Mouse (Mus musculus) hindbrain, postnatal 0 days (tissue): ENCODE measurements at regions not wholly inside any gene's neighbourhood (a gene's known extent, or its start where the extent isn't known, plus 50 kb on each side); places are given as distances from the start of the nearest gene placed in this dataset.

Experiments
- ATAC-seq: fragments of 200-750 bp; cut with Nextera tagmentation; 2 replicates; pipeline ENCODE4 v1.8.0; 2017; ENCODE audit warnings: mild to moderate bottlenecking, moderate TSS enrichment, moderate library complexity
- DNase-seq: peaks from one replicate; pipeline ENCODE4 v3.0.0-alpha.2; 2015; ENCODE audit warnings: low spot score
- H3K27ac ChIP-seq: fragments of 300-500 bp; sonication (generic); 2 replicates; pipeline ENCODE4 v1.5.1; 2014; ENCODE audit warnings: mild to moderate bottlenecking
- H3K27me3 ChIP-seq: fragments of 300-500 bp; sonication (generic); 2 replicates; pipeline ENCODE4 v1.6.1; 2014; ENCODE audit warnings: low read length, mixed read lengths; ENCODE audit not compliant: insufficient read depth
- H3K36me3 ChIP-seq: fragments of 300-500 bp; sonication (generic); 2 replicates; pipeline ENCODE4 v1.6.1; 2014; ENCODE audit warnings: low read length, mixed read lengths; ENCODE audit not compliant: insufficient read depth
- H3K4me1 ChIP-seq: fragments of 300-500 bp; sonication (generic); 2 replicates; pipeline ENCODE4 v1.6.1; 2014; ENCODE audit warnings: antibody characterized with exemption, low read length, mixed read lengths; ENCODE audit not compliant: insufficient read depth
- H3K4me2 ChIP-seq: fragments of 300-500 bp; sonication (generic); 2 replicates; pipeline ENCODE4 v1.6.1; 2014; ENCODE audit warnings: low read depth, mild to moderate bottlenecking, low read length, moderate library complexity, mixed read lengths
- H3K4me3 ChIP-seq: fragments of 300-500 bp; sonication (generic); 2 replicates; pipeline ENCODE4 v1.5.1; 2014; ENCODE audit warnings: low read length
- H3K9ac ChIP-seq: fragments of 300-500 bp; sonication (generic); replicated peaks from 2 replicates; pipeline ENCODE4 v1.6.1; 2014; ENCODE audit warnings: mild to moderate bottlenecking, low read length, moderate library complexity, mixed read lengths
- H3K9me3 ChIP-seq: fragments of 300-500 bp; sonication (generic); 2 replicates; pipeline ENCODE4 v1.6.1; 2016; ENCODE audit warnings: low read length, mixed read lengths
- CTCF ChIP-seq: IDR thresholded peaks from 2 replicates; pipeline ENCODE4 v1.5.1; 2016; ENCODE audit warnings: antibody characterized with exemption, control low read depth, low read depth
- WGBS: fragments of 180-500 bp; shearing (Covaris S2); extraction: QIAGEN DNeasy Blood & Tissue Kit; methylation state at CpG from one replicate; pipeline ENCODE4 v1.1.7; 2014; 5-methylcytosine and 5-hydroxymethylcytosine counted together

DNA sequence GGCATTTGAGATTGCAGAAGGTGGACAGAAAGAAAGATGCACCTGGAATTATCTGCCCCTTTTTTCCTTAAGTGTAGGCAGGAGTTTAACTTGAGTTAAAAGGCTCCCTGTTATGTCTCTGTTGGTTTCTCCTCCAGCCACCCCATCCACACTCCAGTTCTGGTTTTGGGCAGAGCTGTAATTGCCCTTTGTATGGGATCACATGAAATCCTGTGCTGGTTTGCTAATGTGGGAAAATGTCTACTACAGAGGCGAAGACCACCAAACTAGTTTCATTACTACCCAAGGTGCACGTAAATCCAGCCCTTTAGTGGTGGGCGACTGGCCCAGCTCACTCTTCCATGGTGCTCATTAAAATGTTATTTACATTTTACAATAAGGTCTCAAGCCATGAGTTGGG lies 85.9 kb upstream of the Ssbp2 start:
- WGBS, result 20% methylated on average over 3 of the region's 3 CpGs
- peak; percentile 72 for DNase-seq

DNA sequence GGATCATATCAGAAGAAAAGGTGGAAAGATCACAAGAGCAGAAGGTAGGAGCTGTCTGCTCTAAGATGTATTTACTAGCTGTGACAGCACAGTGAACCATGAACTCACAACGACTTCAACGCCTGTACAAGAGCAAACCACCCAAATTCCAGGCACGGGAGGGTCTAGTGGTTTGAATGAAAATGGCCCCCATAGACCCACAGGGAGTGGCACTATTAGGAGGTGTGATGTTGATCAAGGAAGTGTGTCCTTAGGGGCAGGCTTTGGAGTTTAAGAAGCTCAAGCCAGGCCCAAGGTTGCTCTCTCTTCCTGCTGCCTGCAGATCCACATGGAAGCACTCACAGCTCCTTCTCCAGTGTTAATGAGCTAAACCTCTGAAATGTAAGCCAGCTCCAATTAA lies 83.5 kb upstream of the Ssbp2 start:
- Histone ChIP-seq H3K9me3 (no peaks in the 10 kb centered on the region), H3K4me2 (no peak overlapping the region), H3K27me3 (no peaks in the 10 kb centered on the region), H3K9ac (no peak overlapping the region), H3K27ac (no peak overlapping the region), H3K36me3 (no peaks in the 10 kb centered on the region), H3K4me3 (no peak overlapping the region), H3K4me1 (peaks cover 10% of the 10 kb centered on the region)
- WGBS, result 95% methylated on average over 3 of the region's 3 CpGs
- ATAC-seq, result no peak
- no peak for DNase-seq
- TF ChIP-seq CTCF, result no peak

More for the DNA sequence above, 85.9 kb upstream of the Ssbp2 start:
- Histone ChIP-seq H3K36me3 (no peaks in the 10 kb centered on the region), H3K4me1 (peaks cover 21% of the 10 kb centered on the region), H3K4me2 (no peak overlapping the region), H3K9ac (no peak overlapping the region), H3K4me3 (no peak overlapping the region), H3K9me3 (no peaks in the 10 kb centered on the region), H3K27ac (0 out of 2 replicates have a peak overlapping the region, but pooled peaks have one; percentile 48), H3K27me3 (no peaks in the 10 kb centered on the region)
- no peak for ATAC-seq
- no peak for TF ChIP-seq CTCF

DNA sequence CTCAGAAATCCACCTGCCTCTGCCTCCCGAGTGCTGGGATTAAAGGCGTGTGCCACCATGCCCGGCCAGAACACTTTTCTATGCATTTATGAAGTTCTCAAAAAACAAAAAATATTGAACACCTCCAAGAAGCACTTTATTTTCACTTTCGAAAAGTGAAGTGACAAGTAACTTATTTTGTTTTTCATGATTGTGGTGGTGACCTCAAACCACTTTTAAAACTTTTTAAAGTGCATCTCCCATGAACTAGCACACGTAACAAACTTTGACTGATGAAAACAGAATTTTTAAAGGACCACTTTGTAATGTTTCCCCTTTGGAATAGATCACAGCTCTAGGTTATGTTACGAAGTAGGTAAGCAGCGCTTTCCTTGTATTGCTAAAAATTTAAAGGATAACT lies 82.7 kb upstream of the Ssbp2 start:
- no peak overlapping the region for H3K9ac ChIP-seq
- ATAC-seq (no peak), DNase-seq (no peak)
- H3K27me3 ChIP-seq, result no peaks in the 10 kb centered on the region
- WGBS, result 92% methylated on average over 7 of the region's 7 CpGs
- no peak overlapping the region for H3K4me3 ChIP-seq
- no peaks in the 10 kb centered on the region for H3K9me3 ChIP-seq
- no peaks in the 10 kb centered on the region for H3K36me3 ChIP-seq
- H3K4me1 ChIP-seq, result peaks cover 1% of the 10 kb centered on the region
- TF ChIP-seq CTCF, result no peak
- H3K4me2 ChIP-seq, result no peak overlapping the region
- no peak overlapping the region for H3K27ac ChIP-seq

DNA sequence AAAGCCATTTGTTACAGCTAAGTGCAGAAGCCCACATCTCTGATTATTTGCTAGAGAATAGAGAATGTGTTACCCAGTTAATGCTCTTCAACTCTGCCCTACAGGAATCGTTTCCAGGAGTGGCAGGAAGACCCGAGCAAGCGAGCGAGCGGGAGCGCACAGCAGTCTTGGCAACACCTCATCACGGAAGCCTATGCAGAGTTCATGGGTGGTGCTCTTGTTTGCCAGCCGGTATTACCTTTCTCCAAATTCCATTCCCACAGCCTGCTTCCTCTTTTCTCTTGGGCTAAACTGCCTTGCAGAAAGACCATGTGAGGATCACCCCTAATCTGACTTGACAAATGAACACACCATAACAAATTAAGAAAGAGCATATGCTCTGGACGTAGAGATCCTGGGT lies 82.1 kb upstream of the Ssbp2 start:
- no peak overlapping the region for H3K27ac ChIP-seq
- no peak overlapping the region for H3K9ac ChIP-seq
- H3K27me3 ChIP-seq, result no peaks in the 10 kb centered on the region
- TF ChIP-seq CTCF, result no peak
- WGBS, result 67% methylated on average over 9 of the region's 9 CpGs
- H3K4me2 ChIP-seq, result no peak overlapping the region
- H3K9me3 ChIP-seq, result no peaks in the 10 kb centered on the region
- DNase-seq, result no peak
- H3K36me3 ChIP-seq, result no peaks in the 10 kb centered on the region
- ATAC-seq, result no peak
- H3K4me1 ChIP-seq, result no peaks in the 10 kb centered on the region; the same call in 1 of the 2 replicates
- H3K4me3 ChIP-seq, result no peak overlapping the region

DNA sequence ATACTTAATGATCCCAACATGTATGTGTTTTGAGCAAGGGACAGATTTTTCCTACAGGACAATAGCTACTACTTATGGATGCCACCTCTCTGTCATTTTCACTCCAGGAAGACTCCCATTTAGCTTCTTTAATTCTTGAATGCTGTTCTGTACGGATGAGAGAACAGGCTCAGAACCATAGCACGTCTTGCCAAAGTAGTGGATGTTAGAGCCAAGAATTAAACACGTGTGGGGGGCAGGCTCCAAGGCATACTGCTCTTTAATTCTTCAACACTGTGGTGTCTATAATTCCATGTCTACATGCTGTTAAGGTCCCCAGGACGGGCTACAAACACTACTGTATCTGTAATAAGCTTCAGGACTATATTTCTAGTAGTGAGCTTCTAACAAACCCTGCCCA lies 74.7 kb upstream of the Ssbp2 start:
- no peaks in the 10 kb centered on the region for H3K36me3 ChIP-seq
- H3K9ac ChIP-seq, result no peak overlapping the region
- 26% methylated on average over 4 of the region's 4 CpGs for WGBS
- no peaks in the 10 kb centered on the region for H3K4me1 ChIP-seq
- no peaks in the 10 kb centered on the region for H3K9me3 ChIP-seq
- no peak overlapping the region for H3K27ac ChIP-seq
- H3K27me3 ChIP-seq, result no peaks in the 10 kb centered on the region
- ATAC-seq, result 0 out of 2 replicates have a peak, but pooled peaks have one; percentile 40
- no peak overlapping the region for H3K4me2 ChIP-seq
- H3K4me3 ChIP-seq, result no peak overlapping the region
- TF ChIP-seq CTCF, result no peak
- DNase-seq, result peak; percentile 60

DNA sequence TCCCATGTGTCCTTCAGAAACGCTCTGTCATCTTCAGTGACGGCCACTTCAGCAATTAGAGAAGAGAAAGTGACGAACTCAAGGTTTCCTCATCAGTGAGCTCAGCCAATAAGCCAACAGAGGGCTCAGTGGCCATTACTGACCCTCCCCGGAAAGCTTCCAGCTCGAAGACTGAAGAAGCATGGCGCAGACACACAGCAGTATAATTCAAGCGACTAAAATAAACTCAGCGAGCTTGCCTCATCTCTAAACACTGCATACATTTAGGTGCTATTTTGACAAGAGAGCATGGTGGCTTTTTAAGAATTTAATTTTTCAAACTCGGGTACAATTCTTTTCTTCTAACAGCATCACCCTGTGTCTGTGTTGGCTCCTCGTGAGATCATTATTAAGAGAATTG lies 72.2 kb upstream of the Ssbp2 start:
- TF ChIP-seq CTCF, result no peak
- no peak for ATAC-seq
- 66% methylated on average over 10 of the region's 10 CpGs for WGBS
- Histone ChIP-seq H3K9ac (no peak overlapping the region), H3K4me1 (no peaks in the 10 kb centered on the region), H3K36me3 (no peaks in the 10 kb centered on the region), H3K27me3 (no peaks in the 10 kb centered on the region), H3K4me3 (no peak overlapping the region), H3K9me3 (no peaks in the 10 kb centered on the region), H3K27ac (no peak overlapping the region), H3K4me2 (no peak overlapping the region)
- DNase-seq, result no peak

DNA sequence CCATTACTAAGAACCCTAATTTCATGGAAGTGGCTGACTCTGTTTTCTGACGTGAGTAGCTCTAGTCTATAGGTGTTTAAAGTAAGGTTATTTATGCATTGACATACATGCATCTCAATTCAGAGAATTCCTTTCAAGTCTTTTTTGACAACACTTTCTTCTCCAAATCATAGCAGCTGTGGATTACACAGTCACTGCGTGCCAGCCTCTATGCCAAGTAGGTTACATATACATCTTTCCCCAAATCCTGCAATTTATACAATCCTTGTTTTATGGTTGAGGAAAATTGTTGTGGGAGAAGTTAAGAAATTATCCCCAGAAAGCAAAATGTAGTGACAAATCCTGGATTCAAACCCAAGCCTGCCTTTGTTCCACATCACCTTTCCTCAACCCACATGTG lies 56.5 kb upstream of the Ssbp2 start:
- H3K9ac ChIP-seq, result no peak overlapping the region
- DNase-seq, result no peak
- no peaks in the 10 kb centered on the region for H3K4me1 ChIP-seq
- no peaks in the 10 kb centered on the region for H3K9me3 ChIP-seq
- H3K4me3 ChIP-seq, result no peak overlapping the region
- H3K4me2 ChIP-seq, result no peak overlapping the region
- no peak overlapping the region for H3K27ac ChIP-seq
- H3K36me3 ChIP-seq, result no peaks in the 10 kb centered on the region
- no peaks in the 10 kb centered on the region for H3K27me3 ChIP-seq
- ATAC-seq, result no peak
- 96% methylated on average over 2 of the region's 2 CpGs for WGBS
- no peak for TF ChIP-seq CTCF
